Mouse (Mus musculus): ENCODE data around the gene Nrf1.

The Nrf1 gene

DNA sequence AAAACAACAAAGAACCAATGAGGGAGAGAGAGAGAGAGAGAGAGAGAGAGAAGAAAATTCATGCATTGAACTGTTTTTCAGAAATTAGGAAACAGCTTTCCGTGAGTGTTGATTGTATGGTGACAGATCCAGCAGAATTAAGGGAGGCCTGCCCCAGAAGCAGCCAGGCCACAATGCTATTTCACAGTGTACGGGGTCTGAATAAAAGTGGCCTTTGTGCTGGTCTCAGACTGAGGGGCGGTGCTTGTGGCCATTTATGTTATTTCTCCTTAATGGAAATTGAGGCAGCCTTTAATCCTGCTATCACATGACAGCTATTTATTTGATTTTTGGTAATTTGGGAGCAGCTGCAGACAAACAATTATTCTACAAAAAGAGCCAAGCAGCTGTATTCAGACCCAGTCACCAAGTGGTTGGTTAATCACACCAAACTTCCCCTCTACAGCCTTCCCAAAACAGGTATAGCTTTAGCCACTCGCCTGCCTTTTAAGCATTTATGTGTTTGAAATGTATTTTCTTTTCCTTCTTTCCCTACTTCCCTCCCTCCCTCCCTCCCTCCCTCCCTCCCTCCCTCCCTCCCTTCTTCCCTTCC is 31.2 kb downstream of the Nrf1 start:
- DNase-seq (ENCODE audit: low read depth, low spot score): no peak

DNA sequence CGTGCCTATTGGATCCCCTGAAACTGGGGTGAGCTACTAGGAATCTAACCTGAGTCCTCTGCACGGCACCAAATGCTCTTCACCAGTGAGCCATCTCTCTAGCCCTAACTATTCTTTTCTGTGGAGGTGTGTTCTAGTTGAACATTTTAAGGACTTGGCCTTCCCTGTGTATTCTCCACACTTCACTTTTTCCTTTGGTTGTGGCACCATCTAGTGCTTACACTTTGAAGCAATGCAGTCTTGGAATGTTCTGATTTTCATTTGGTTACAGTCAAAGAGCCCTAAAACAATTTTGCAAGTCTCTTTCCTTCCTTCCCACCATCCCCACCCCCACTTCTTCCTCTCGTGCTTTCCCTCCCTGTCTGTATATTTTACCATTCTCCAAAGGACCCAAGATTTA is 33.6 kb downstream of the Nrf1 start:
- no peak for DNase-seq (ENCODE audit: low read depth, low spot score)

DNA sequence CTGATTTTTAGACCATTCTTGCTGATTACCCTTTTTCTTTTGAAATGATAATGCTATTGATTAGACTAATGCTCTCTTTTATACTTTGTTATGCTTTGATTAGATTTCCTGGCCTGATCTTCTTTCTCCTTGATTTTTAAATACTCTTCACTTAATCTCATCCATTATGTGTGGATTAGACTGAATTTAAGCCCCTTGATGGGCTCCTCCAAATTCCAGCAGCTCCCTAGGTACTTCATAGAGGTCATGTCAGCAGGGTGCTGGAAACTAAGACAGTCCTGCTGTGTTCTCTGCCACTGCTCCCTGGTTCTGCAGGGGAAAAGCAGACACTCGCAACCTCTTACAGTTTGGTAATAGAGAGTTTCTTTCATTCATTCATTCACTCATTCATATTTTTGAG is 35.5 kb downstream of the Nrf1 start:
- DNase-seq (ENCODE audit: low read depth, low spot score): no peak

DNA sequence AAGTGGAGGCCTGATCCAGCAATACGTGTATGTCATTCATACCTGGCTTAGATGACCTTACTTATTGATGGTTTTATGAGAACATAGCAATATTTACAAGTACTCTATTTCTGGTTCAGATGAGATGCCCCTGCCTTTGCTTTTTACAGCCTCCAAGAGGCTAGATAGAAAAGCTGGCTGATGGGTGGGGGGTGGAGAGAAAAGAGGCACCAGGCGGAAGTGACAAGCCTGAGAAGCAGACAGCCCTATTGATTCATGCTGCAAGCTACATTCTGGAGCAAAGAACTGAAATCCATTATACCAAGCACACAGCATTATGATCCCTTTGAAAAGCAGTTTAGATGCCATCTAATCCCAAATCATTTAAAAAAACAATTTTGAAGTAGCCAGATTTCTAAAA is 37.6 kb downstream of the Nrf1 start:
- DNase-seq (ENCODE audit: low read depth, low spot score): no peak

DNA sequence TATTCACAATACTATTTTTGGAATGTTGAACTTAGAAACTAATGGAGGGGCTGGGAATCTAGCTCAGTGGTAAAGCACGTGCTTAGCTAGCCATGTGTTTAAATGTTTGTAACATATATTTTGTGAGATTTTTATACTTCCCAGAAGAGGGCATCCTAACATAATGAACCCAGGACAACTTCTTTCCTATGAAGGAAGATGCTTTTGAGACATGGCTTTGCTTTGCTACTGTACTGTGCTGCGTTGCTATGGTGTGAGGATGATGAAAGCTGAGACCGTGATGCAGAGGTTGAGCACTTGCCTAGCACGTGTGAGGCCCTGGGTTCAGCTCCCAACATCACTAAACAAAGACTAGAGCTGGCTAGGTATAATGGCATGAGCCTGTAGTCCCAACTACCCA is 43.4 kb downstream of the Nrf1 start:
- no peak for DNase-seq (ENCODE audit: low read depth, low spot score)

DNA sequence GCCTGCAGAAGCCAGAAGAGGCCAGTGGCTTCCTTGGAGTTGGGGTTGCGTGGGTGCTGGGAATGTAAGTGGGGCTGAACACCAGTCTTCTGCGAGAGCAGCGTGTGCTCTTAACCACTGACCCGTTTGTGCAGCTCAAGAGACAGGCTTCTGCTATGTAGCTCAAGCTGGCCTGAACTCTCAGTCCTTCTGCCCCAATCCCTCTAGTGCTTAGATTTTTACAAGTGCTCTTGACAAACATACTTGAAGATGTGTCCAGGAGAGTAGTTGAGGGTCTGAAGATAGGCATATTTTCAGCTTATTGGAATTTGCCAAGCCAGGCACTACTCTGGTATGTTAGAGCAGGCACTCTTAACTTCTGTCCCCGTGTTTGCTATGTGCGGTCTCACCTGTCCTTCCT is 45.0 kb downstream of the Nrf1 start:
- DNase-seq (ENCODE audit: low read depth, low spot score): no peak

DNA sequence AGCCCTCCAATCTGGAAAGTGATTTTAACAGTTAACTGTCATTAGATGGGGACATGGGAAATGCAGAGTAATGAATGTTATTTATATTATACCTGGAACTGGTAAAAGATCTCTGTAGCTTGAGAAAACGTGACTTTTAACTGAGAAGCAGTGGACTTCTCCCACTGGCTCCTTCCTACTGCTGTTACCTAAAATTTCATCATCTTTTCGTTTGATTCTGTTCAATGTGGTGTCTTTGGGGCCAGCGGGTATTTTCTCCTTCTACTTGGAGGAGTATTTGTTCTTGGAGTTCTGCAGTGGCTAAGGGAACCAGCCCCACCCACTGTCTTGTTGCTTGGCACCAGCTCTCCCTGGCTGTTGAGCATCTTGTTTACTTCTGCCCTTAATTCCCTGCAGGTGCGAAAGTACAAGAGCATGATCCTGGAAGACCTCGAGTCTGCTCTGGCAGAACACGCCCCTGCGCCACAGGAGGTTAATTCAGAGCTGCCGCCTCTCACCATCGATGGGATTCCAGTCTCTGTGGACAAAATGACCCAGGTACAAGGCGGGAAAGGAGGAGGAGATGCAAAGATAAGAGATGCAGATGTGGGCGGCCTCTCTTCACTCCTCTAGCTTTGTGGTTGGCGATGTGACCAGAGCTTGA is 54.1 kb downstream of the Nrf1 start:
- no peak for DNase-seq (ENCODE audit: low read depth, low spot score)

DNA sequence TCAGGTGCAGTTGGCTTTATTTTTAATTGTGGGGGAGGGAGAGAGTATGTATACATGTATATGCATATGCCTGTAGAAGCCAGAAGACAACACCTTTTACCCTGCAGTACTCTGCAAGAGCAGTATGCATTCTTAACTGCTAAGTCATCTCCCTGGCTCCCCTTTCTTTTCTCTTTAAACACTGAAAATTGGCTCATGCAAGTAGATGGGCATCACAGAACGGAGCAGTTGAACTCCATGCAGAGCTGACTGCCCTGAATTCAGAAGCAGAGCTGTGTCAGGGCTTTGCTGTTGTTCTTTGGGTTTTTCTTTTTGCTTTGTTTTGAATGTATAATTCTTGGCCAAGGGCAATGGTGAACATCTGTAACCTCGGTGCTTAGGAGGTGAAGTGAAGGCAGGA is 58.3 kb downstream of the Nrf1 start:
- DNase-seq (ENCODE audit: low read depth, low spot score): no peak

DNA sequence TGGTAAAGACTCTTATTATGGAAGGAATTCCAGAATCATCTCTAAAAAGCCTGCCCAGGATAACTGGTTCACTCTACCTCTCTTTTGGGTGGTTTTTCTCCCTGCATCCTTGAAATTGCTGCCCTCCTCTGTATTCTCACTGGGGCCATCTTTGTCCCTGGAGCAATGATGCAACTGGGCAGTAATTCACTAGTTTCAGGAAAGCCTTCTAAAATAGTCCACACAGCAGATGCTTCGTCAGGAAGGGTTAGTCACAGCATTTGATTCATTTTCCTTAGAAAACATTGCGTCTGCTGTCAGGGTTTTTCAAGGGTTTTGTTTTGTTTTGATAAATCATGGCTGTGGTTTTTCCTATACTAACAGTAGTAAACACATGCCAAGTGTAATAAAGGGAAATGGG is 59.7 kb downstream of the Nrf1 start:
- no peak for DNase-seq (ENCODE audit: low read depth, low spot score)

DNA sequence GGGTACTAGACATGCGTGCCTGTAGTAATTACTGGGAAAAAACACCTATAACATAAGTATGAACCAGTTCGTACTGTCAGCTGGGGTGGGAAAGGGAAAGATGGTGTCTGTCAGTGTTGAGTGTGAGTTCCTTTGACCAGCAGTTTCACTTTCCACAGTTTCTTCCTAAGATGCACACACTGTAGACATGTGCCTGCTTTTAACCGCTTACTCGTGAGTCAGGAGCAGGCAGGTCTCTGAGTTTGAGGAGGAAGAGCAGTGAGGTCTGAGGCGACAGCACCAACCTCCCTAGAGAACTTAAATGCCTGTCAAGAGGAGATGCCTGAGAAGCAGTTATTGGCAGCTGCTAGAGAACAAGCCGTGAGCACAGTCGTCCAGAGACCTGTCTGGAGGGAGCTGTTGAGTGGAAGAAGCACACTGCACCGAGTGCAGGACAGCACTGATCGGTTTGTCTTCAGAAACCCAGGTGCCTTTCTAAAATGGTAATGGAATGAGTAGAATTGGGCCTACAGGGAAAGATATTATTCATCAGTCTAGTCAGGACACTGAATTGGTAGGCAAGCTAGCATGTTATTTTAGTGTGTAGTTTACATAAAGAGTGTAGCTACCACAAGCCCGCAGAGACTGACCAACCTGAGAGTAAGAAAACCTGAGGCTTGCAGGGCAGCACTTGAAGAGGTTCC is 62.2 kb downstream of the Nrf1 start:
- no peak for DNase-seq (ENCODE audit: low read depth, low spot score)

DNA sequence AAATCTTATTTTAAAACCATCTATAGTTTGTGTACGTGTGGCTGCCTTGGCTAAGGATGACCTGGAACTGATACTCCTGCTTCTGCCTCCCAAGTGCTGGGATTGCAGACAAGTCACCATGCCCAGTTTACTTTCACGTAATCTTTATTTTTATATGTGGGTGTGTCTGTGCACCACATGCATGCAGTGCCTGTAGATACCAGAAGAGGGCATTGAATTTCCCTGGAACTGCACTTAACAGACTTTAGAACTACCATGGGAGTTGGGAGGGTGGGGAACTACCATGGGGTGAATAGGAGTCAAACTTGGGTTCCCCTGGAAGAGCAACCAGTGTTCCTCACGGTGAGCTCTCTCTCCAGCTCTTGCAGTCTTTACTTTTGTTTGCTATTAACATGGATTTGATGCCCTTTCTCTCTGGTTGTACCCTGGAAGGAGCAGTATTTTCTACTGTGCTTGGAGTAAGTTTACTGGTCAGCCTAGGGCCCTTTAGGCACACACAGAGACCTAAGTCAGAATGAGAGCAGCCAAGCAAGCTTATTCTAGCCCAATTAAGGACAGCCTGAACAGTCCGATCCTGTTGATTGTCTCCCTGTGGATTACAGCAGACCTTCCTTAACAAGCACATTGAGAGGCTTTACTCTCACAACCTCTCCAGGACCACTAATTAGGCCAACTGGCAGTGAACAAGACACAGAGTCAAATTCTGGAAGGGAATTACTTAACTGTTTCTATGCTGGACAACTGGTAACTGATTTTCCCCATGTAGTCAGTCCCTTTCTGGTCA is 64.8 kb downstream of the Nrf1 start:
- no peak for DNase-seq (ENCODE audit: low read depth, low spot score)

DNA sequence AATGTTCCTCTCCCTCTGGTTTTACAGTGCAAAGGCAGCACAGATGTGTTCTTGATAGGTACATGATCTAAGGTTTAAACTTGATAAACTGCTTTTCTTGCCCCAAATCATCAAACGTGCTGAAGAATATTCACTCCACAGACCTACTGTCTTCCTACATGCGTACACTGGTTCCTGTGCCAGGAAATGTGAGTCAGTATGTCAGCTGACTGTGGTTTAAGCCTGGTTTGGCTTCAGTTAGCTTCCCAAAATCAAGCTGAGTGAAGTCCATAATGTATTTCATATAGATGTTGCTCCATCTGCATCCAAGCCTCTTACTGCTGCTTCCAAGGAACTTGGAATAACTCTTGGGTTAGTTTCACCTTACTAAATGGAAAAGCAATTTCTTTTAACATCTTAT is 66.3 kb downstream of the Nrf1 start:
- no peak for DNase-seq (ENCODE audit: low read depth, low spot score)

DNA sequence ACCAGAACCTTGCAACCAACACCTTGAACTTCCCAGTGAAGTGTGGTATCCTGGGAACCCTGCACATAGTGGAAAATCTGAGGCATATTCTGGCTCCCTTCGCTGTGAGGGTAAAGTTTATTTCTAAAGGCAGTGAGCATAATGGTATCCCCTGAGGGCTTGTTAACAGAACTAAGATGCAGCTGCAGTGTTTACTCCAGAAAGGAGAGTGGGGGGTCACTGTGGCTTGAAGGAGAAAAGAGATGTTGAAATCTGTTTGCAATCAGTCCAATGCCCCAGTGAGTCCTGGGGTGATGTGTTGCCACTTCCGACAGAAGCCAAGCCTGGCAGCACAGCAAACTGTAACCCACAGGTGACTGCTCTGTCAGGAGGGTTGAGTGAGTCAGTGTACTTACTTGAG is 73.4 kb downstream of the Nrf1 start:
- no peak for DNase-seq (ENCODE audit: low read depth, low spot score)

DNA sequence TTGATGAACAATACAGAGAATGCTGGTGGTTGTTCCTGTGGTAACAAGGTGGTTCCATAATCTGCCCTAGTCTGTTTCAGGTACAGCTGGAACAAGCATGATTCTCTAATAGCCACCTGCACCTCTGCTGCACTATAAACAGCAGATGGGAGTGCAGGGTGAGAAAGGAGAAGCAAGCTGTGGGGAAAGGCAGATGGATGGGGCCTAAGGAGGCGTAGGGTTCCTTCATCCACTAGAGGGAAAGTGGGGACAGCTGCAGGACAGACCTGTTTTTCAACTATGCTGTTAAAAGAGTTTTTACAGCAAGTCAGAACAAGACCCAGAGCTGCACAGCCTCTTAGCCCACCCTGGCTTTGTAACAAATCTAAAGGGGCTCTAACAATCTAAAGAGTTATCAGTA is 73.8 kb downstream of the Nrf1 start:
- DNase-seq (ENCODE audit: low read depth, low spot score): no peak

DNA sequence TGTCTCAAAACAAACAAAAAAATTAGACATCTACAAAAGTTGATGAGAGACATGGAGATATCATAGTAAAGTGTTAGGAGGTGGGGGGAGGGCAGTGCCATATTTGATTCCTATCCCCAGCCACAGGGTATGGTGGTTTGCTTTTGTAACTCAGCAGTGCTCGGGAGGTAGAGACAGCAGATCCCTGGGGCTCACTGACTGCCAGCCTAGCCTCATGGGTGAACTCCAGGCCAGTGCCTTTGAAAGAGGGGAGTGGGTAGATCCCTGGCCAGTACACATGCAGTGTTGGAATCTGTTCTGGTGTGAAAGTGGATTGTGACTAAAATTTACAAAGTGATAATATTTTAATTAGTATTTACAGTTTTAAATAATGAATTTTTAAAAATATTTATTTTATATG is 75.6 kb downstream of the Nrf1 start:
- no peak for DNase-seq (ENCODE audit: low read depth, low spot score)

DNA sequence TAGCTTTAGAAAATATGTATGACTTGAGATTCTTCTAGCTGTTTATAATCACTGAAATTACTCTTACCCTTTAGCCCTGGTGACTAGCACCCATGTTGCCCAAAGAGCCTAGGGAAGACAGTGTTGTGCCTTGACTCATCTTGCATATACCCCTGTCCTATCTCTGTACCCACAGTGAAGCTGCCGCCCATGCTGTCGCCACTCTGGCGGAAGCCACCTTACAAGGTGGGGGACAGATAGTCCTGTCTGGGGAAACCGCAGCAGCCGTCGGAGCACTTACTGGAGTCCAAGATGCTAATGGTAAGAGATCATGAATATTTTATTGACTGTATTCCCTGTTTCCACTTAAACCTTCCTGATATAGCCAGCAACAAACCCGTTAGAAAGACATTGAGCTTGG is 78.3 kb downstream of the Nrf1 start:
- no peak for DNase-seq (ENCODE audit: low read depth, low spot score)

DNA sequence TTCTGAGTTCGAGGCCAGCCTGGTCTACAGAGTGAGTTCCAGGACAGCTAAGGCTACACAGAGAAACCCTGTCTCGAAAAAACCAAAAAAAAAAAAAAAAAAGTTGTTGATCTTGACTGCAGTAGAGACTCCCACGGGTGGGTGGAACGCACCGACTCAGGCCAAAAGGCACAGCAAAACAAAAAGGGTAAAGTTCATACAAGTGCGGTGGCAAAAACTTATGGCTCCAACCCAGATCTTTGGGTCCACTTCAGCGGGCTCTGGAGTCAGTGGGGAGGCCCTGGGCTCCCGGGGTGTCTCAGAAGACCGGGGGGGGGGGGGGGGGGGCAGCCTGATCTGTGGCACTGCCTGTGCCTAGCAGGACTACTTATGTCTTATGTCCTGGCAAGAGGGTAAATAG is 79.0 kb downstream of the Nrf1 start:
- no peak for DNase-seq (ENCODE audit: low read depth, low spot score)

DNA sequence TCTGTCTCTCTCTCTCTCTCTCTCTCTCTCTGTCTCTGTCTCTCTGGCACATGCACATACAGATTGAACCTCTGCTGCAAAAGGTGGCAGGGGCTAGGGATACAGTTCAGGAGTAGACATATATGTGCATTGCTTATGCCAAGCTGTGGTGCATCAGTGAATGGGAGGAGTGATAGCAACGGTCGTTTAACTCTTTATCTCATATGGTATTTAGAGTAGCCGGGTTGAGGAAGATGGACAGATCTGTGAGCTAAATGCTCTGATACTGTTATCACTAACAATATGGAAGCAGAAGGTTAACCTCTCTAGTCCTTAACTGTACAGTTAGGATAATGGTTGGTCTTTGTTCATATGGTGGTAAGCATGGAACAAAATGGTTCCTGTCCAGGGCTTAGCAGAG is 84.6 kb downstream of the Nrf1 start:
- no peak for DNase-seq (ENCODE audit: low read depth, low spot score)

DNA sequence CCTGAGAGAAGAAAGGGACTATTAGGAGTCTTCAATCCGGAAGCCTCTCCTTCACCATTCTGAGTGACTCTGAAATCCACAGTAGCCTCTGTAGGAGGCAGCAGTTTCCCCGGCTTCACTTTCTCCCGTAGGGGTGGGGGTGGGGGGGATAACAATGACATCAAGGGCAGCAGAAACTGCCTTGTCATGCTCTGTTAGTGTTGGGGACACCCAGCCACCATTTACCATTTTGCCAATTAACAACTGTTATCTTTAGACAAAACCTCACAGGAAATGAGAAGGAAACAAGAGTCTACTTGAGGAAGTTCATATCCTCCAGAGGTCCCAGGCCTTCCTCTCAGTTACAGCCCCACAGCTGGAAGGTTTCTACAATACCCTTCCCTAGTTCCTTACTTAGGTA is 87.8 kb downstream of the Nrf1 start:
- DNase-seq (ENCODE audit: low read depth, low spot score): no peak

DNA sequence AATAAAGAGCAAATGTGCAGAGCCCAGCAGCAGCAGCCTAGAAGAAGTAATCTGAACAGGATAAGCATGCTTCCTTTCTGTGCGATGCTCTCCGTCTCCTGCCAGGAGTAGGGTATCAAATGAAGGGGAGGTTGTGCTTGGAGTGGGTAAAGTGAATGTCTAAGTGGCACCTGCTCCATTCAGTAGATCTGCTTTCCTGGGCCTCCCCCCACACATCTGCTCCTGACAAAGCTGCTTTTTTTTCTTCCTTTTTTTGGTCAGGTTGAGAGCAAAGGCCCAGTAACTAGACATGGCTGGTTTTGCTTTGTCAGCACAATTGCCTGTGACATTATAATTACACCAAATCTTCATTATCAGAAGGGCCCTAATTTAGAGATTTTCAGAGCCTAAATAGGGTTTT is 89.4 kb downstream of the Nrf1 start:
- no peak for DNase-seq (ENCODE audit: low read depth, low spot score)

DNA sequence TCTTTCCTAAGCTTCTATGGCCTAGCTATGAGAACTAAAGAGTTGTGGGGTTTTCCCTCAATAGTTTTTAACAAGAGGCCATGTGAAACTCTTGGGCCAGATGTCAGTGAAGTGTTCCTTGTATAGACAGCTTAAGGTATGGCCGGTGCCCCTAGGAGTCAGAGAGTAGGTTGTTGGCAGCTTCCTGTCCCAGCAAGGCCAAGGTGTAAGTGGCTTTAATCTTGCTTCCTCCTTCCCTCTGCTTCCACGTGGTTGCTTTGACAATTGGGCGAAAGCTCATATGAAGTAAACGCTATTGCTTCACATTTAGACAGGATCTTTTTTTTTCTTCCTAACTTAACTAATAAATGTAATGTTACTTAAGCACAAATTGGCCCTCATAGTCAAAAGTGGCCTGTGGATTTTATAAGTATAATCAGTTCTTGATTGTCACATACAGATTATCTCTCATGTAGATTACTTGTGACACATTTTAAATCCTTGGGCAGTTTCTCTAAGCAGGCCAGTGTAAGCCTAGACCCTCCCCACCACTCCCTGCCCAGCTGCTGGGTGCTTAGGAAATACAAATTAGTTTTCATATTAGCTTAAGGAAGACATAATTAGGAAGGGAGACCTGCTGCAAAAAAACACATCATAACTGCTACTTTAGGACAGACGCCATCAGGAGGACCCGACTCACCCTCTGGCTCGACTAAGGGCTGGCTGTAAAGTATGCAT is 91.7 kb downstream of the Nrf1 start:
- DNase-seq (ENCODE audit: low read depth, low spot score): no peak

DNA sequence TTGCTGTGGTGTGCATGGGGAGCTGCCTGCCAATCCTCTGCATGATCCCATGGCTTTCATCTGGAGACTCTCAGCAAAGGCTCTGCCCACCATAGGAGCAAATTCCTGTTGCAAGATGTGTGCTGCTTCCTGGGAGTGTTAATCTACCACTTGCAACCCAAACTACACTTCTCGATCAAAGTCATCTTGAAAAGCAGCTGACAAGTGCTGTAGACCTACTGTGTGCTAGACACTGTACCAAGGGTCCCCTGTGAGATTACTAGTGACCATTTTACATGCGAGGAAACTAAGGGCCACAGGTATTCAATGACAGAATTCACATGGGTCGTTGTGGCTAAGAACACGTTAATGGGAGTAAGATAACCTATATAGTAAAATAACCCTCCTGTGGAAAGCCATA is 95.5 kb downstream of the Nrf1 start:
- no peak for DNase-seq (ENCODE audit: low read depth, low spot score)

Data from c-Kit-negative CD71-positive TER-119-positive erythroid progenitor cells, embryonic 14.5 days (primary cell).